Mouse (Mus musculus) lung, embryonic 15.5 days (tissue): Measurements from ENCODE around the gene Abce1. TPM values are rescaled to one million over a fixed set of nuclear protein-coding genes. Genes with fewer than 3 reads are reported as not detected.

ENCODE experiments used
- ATAC-seq: fragments of 200-750 bp; cut with Nextera tagmentation; 2 replicates; pipeline ENCODE4 v1.8.0; 2017; ENCODE audit warnings: moderate number of reproducible peaks, borderline replicate concordance; ENCODE audit not compliant: low FRiP score, low TSS enrichment; ENCODE audit errors: extremely low read depth
- H3K27ac ChIP-seq: fragments of 300-500 bp; sonication (generic); 2 replicates; pipeline ENCODE4 v1.5.1; 2015; ENCODE audit warnings: moderate library complexity, mild to moderate bottlenecking, inconsistent platforms
- H3K27me3 ChIP-seq: fragments of 300-500 bp; sonication (generic); 2 replicates; pipeline ENCODE4 v1.6.1; 2015; ENCODE audit warnings: inconsistent platforms
- H3K36me3 ChIP-seq: fragments of 300-500 bp; sonication (generic); 2 replicates; pipeline ENCODE4 v1.6.1; 2015; ENCODE audit warnings: inconsistent platforms
- H3K4me1 ChIP-seq: fragments of 300-500 bp; sonication (generic); 2 replicates; pipeline ENCODE4 v1.6.1; 2015; ENCODE audit warnings: inconsistent platforms
- H3K4me2 ChIP-seq: fragments of 300-500 bp; sonication (generic); 2 replicates; pipeline ENCODE4 v1.6.1; 2015; ENCODE audit warnings: inconsistent platforms, mild to moderate bottlenecking, moderate library complexity
- H3K4me3 ChIP-seq: fragments of 300-500 bp; sonication (generic); 2 replicates; pipeline ENCODE4 v1.5.1; 2015; ENCODE audit warnings: mild to moderate bottlenecking, inconsistent platforms
- H3K9ac ChIP-seq: fragments of 300-500 bp; sonication (generic); 2 replicates; pipeline ENCODE4 v1.6.1; 2015; ENCODE audit warnings: inconsistent platforms
- H3K9me3 ChIP-seq: fragments of 300-500 bp; sonication (generic); 2 replicates; pipeline ENCODE4 v1.6.1; 2016; ENCODE audit warnings: inconsistent platforms
- WGBS: fragments of 180-500 bp; shearing (Covaris S2); methylation state at CpG from one replicate; pipeline ENCODE4 v1.1.7; 2015; 5-methylcytosine and 5-hydroxymethylcytosine counted together
- polyA plus RNA-seq: library from polyadenylated mRNA; unstranded; fragments of >200 nt; fragmentation: Nextera tagmentation; extraction: Ambion mirVana; gene quantifications from 2 replicates; pipeline ENCODE4 v1.2.1, GENCODE M21; 2015

Gene Abce1
- polyA plus RNA-seq, 1 experiment from 2014 or later, result 101 TPM

- Histone ChIP-seq H3K4me3 (peak overlapping the region; percentile 77), H3K27ac (peak overlapping the region; percentile 97), H3K36me3 (peaks cover under 1% of the 10 kb centered on the region), H3K9ac (peak overlapping the region; percentile 90), H3K27me3 (no peaks in the 10 kb centered on the region), H3K9me3 (no peaks in the 10 kb centered on the region), H3K4me2 (peak overlapping the region; percentile 64), H3K4me1 (peaks cover 17% of the 10 kb centered on the region)
- under 1% methylated on average over 77 of the region's 77 CpGs for WGBS
- ATAC-seq, result peak; percentile 99
Observed at GRCm38 (mm10) chr8:79638707-79639549, 72.6 kb downstream of the Abce1 start.

- Histone ChIP-seq H3K27ac (peak overlapping the region; percentile 97), H3K4me2 (peak overlapping the region; percentile 64), H3K36me3 (no peaks in the 10 kb centered on the region), H3K9me3 (no peaks in the 10 kb centered on the region), H3K4me1 (peaks cover 17% of the 10 kb centered on the region), H3K27me3 (no peaks in the 10 kb centered on the region), H3K9ac (peak overlapping the region; percentile 54), H3K4me3 (peak overlapping the region; percentile 77)
- 6% methylated on average over 11 of the region's 11 CpGs for WGBS
- ATAC-seq, result no peak
Observed at GRCm38 (mm10) chr8:79638001-79638706, 73.4 kb downstream of the Abce1 start.

GRCm38 (mm10) chr8:79637237-79637636 lies 74.3 kb downstream of the Abce1 start:
- WGBS, result 83% methylated on average over 3 of the region's 3 CpGs
- Histone ChIP-seq H3K4me1 (peaks cover 12% of the 10 kb centered on the region), H3K4me3 (no peak overlapping the region), H3K27ac (no peak overlapping the region), H3K27me3 (no peaks in the 10 kb centered on the region), H3K36me3 (no peaks in the 10 kb centered on the region), H3K9me3 (no peaks in the 10 kb centered on the region), H3K4me2 (no peak overlapping the region), H3K9ac (no peak overlapping the region)
- no peak for ATAC-seq

- ATAC-seq, result no peak
- H3K4me1 ChIP-seq, result peaks cover 3% of the 10 kb centered on the region
- H3K27ac ChIP-seq, result no peak overlapping the region
- no peaks in the 10 kb centered on the region for H3K27me3 ChIP-seq
- WGBS, result 52% methylated on average over 1 of the region's 1 CpGs
- H3K36me3 ChIP-seq, result no peaks in the 10 kb centered on the region
- no peak overlapping the region for H3K4me2 ChIP-seq
- no peak overlapping the region for H3K9ac ChIP-seq
- H3K4me3 ChIP-seq, result no peak overlapping the region
- no peaks in the 10 kb centered on the region for H3K9me3 ChIP-seq
Observed at GRCm38 (mm10) chr8:79636151-79636550, 75.4 kb downstream of the Abce1 start.

GRCm38 (mm10) chr8:79635491-79635890 lies 76.0 kb downstream of the Abce1 start:
- 100% methylated on average over 1 of the region's 1 CpGs for WGBS
- no peaks in the 10 kb centered on the region for H3K36me3 ChIP-seq
- H3K4me3 ChIP-seq, result no peak overlapping the region
- no peak overlapping the region for H3K27ac ChIP-seq
- H3K27me3 ChIP-seq, result no peaks in the 10 kb centered on the region
- no peak for ATAC-seq
- H3K9me3 ChIP-seq, result no peaks in the 10 kb centered on the region
- H3K4me1 ChIP-seq, result no peaks in the 10 kb centered on the region
- no peak overlapping the region for H3K9ac ChIP-seq
- no peak overlapping the region for H3K4me2 ChIP-seq

Other genes starting within 250 kb of the Abce1 start
- gene Otud4, start 72.1 kb downstream of the Abce1 start, polyA plus RNA-seq, result 14.3 and 14.9 TPM in 2 replicates
- 38.9 and 39.6 TPM in 2 replicates for gene Anapc10, start 80 bp upstream of the Abce1 start, polyA plus RNA-seq